Mouse (Mus musculus): Measurements from ENCODE around the gene Polr1b. TPM values are rescaled to one million over a fixed set of nuclear protein-coding genes. Genes with fewer than 3 reads are reported as not detected.

Gene Polr1b
- polyA plus RNA-seq, 1 experiment from 2014 or later: 26.7 TPM

GRCm38 (mm10) chr2:129150386-129150785 lies 49.6 kb downstream of the Polr1b start:
- no peak for ATAC-seq

GRCm38 (mm10) chr2:129151111-129151510 lies 50.3 kb downstream of the Polr1b start:
- POLR2A ChIA-PET: no interaction called here
- CTCF ChIA-PET: interaction anchor here (0.7 to 1.0 kb wide), 2 partner anchors 12 to 92 kb away, joined by 3 to 7 read pairs; no protein-coding TSS in a partner anchor
- peaks cover 3% of the 10 kb centered on the region for H3K27me3 ChIP-seq
- in situ Hi-C loops (cut with MboI; ENCODE audit: low pct_unique_long_range_greater_than_20kb): no loop called here
- no peak for ATAC-seq
- no peak for TF ChIP-seq CTCF (IDR thresholded peaks at IDR 0.05)
- no peak for DNase-seq (ENCODE audit: low read depth, low spot score)

More at GRCm38 (mm10) chr2:129150386-129150785, 49.6 kb downstream of the Polr1b start:
- DNase-seq (ENCODE audit: low read depth, low spot score): no peak
- in situ Hi-C loops (cut with MboI; ENCODE audit: low pct_unique_long_range_greater_than_20kb): no loop called here
- no peak for TF ChIP-seq CTCF (IDR thresholded peaks at IDR 0.05)
- ChIA-PET CTCF (interaction anchor here (1.0 kb wide), 1 partner anchor 18 kb away, joined by 3 read pairs; no protein-coding TSS in a partner anchor), POLR2A (no interaction called here)
- H3K27me3 ChIP-seq: peaks cover 3% of the 10 kb centered on the region

- H3K27me3 ChIP-seq: peaks cover 3% of the 10 kb centered on the region
- ChIA-PET POLR2A (interaction anchor here (0.8 kb wide), 1 partner anchor 23 kb away, joined by 3 read pairs; no protein-coding TSS in a partner anchor), CTCF (no interaction called here)
- TF ChIP-seq CTCF (IDR thresholded peaks at IDR 0.05): no peak
- in situ Hi-C loops (cut with MboI; ENCODE audit: low pct_unique_long_range_greater_than_20kb): no loop called here
- ATAC-seq (no peak), DNase-seq (ENCODE audit: low read depth, low spot score) (no peak)
Measured at GRCm38 (mm10) chr2:129152751-129153150, 52.0 kb downstream of the Polr1b start.

GRCm38 (mm10) chr2:129164815-129165214 lies 64.0 kb downstream of the Polr1b start:
- no peak for TF ChIP-seq CTCF (IDR thresholded peaks at IDR 0.05)
- DNase-seq (ENCODE audit: low read depth, low spot score): no peak
- CTCF ChIA-PET: interaction anchor here (0.8 to 1.1 kb wide), 2 partner anchors 13 to 93 kb away, joined by 3 read pairs; no protein-coding TSS in a partner anchor
- no peaks in the 10 kb centered on the region for H3K27me3 ChIP-seq
- in situ Hi-C loops (cut with MboI; ENCODE audit: low pct_unique_long_range_greater_than_20kb): no loop called here
- ATAC-seq: no peak
- POLR2A ChIA-PET: no interaction called here

- no peaks in the 10 kb centered on the region for H3K27me3 ChIP-seq
- POLR2A ChIA-PET: no interaction called here
- no peak for TF ChIP-seq CTCF (IDR thresholded peaks at IDR 0.05)
- CTCF ChIA-PET: interaction anchor here (1.4 kb wide), 1 partner anchor 9 kb away, joined by 3 read pairs; no protein-coding TSS in a partner anchor
- in situ Hi-C loops (cut with MboI; ENCODE audit: low pct_unique_long_range_greater_than_20kb): no loop called here
- DNase-seq (ENCODE audit: low read depth, low spot score) (no peak), ATAC-seq (peak; percentile 17)
Measured at GRCm38 (mm10) chr2:129166466-129167463, 66.0 kb downstream of the Polr1b start.

GRCm38 (mm10) chr2:129173386-129173785 lies 72.6 kb downstream of the Polr1b start:
- ChIA-PET CTCF (interaction anchor here (2.0 kb wide), 1 partner anchor 85 kb away, joined by 6 read pairs; no protein-coding TSS in a partner anchor), POLR2A (interaction anchor here (0.7 kb wide), 1 partner anchor 84 kb away, joined by 3 read pairs; no protein-coding TSS in a partner anchor)
- TF ChIP-seq CTCF (IDR thresholded peaks at IDR 0.05): no peak
- in situ Hi-C loops (cut with MboI; ENCODE audit: low pct_unique_long_range_greater_than_20kb): no loop called here
- no peaks in the 10 kb centered on the region for H3K27me3 ChIP-seq
- ATAC-seq (no peak), DNase-seq (ENCODE audit: low read depth, low spot score) (no peak)

- ATAC-seq: no peak
- ChIA-PET CTCF (interaction anchor here (0.7 to 3.2 kb wide), 11 partner anchors 10 to 260 kb away, joined by 3 to 35 read pairs (median 3); partner anchors contain the start of gene Slc20a1), POLR2A (interaction anchor here (0.6 to 2.1 kb wide), 2 partner anchors 25 to 54 kb away, joined by 3 to 9 read pairs; partner anchors contain the start of gene Slc20a1)
- TF ChIP-seq CTCF (IDR thresholded peaks at IDR 0.05): peak; percentile 84
- in situ Hi-C loops (cut with MboI; ENCODE audit: low pct_unique_long_range_greater_than_20kb): no loop called here
- no peaks in the 10 kb centered on the region for H3K27me3 ChIP-seq
- no peak for DNase-seq (ENCODE audit: low read depth, low spot score)
Measured at GRCm38 (mm10) chr2:129174474-129174873, 73.7 kb downstream of the Polr1b start.

- ChIA-PET POLR2A (interaction anchor here (0.6 to 2.1 kb wide), 2 partner anchors 24 to 339 kb away, joined by 7 to 9 read pairs; partner anchors contain the start of gene Slc20a1), CTCF (interaction anchor here (1.1 to 3.2 kb wide), 7 partner anchors 9 to 259 kb away, joined by 3 to 35 read pairs (median 3); no protein-coding TSS in a partner anchor)
- no peak for DNase-seq (ENCODE audit: low read depth, low spot score)
Measured at GRCm38 (mm10) chr2:129175636-129176035, 74.8 kb downstream of the Polr1b start.

More at GRCm38 (mm10) chr2:129175636-129176035, 74.8 kb downstream of the Polr1b start:
- no peaks in the 10 kb centered on the region for H3K27me3 ChIP-seq
- in situ Hi-C loops (cut with MboI; ENCODE audit: low pct_unique_long_range_greater_than_20kb): loop anchor here (5.0 kb wide), 2 partner anchors 82 to 232 kb away; no protein-coding TSS in a partner anchor
- TF ChIP-seq CTCF (IDR thresholded peaks at IDR 0.05): no peak
- ATAC-seq: peak; percentile 63

Other genes with a start within 250 kb of the Polr1b start
- 9.4 TPM for gene Fbln7, start 238.0 kb upstream of the Polr1b start, polyA plus RNA-seq (2021)
- 8.5 TPM for gene Zc3h8, start 156.9 kb upstream of the Polr1b start, polyA plus RNA-seq (2021)
- 5.8 TPM for gene Zc3h6, start 133.6 kb upstream of the Polr1b start, polyA plus RNA-seq (2021)
- gene Gm10762, start 133.3 kb upstream of the Polr1b start, polyA plus RNA-seq (2021): 4.8 TPM
- gene Vinac1, start 52.8 kb upstream of the Polr1b start, polyA plus RNA-seq (2021): 0.04 TPM
- 18.1 TPM for gene Ttl, start 35.1 kb upstream of the Polr1b start, polyA plus RNA-seq (2021)
- gene Chchd5, start 28.7 kb downstream of the Polr1b start, polyA plus RNA-seq (2021): 20.5 TPM
- gene Slc20a1, start 97.8 kb downstream of the Polr1b start, polyA plus RNA-seq (2021): 78.8 TPM
- gene Ckap2l, start 196.2 kb downstream of the Polr1b start, polyA plus RNA-seq (2021): 27.6 TPM
- 0.14 TPM for gene Il1a, start 209.0 kb downstream of the Polr1b start, polyA plus RNA-seq (2021)